Mouse (Mus musculus) heart, embryonic 11.5 days (tissue): ENCODE results near the gene Gm20695. TPM values are rescaled to one million over a fixed set of nuclear protein-coding genes. Genes with fewer than 3 reads are reported as not detected.
"Not testable (repeated sequence)": the region's sequence is repeated elsewhere in the genome, so short reads cannot be mapped to it uniquely, and the experiment has no call there.

ENCODE experiments used
- ATAC-seq: fragments of 200-750 bp; cut with Nextera tagmentation; replicated peaks from 2 replicates; pipeline ENCODE4 v1.8.0; 2017; ENCODE audit warnings: moderate library complexity; ENCODE audit not compliant: insufficient number of reproducible peaks, low FRiP score, low TSS enrichment
- H3K27ac ChIP-seq: fragments of 300-500 bp; sonication (generic); 2 replicates; pipeline ENCODE4 v1.5.1; 2014; ENCODE audit warnings: mild to moderate bottlenecking, low read depth, low read length
- H3K27me3 ChIP-seq: fragments of 300-500 bp; sonication (generic); 2 replicates; pipeline ENCODE4 v1.6.1; 2014; ENCODE audit warnings: mild to moderate bottlenecking, low read length, mixed read lengths; ENCODE audit not compliant: control insufficient read depth, insufficient read depth
- H3K36me3 ChIP-seq: fragments of 300-500 bp; sonication (generic); 2 replicates; pipeline ENCODE4 v1.6.1; 2014; ENCODE audit warnings: mild to moderate bottlenecking, low read length, moderate library complexity, mixed read lengths; ENCODE audit not compliant: control insufficient read depth, insufficient read depth
- H3K4me1 ChIP-seq: fragments of 300-500 bp; sonication (generic); 2 replicates; pipeline ENCODE4 v1.6.1; 2014; ENCODE audit warnings: low read length; ENCODE audit not compliant: control insufficient read depth, insufficient read depth
- H3K4me2 ChIP-seq: fragments of 300-500 bp; sonication (generic); 2 replicates; pipeline ENCODE4 v1.6.1; 2014; ENCODE audit warnings: mild to moderate bottlenecking, moderate library complexity
- H3K4me3 ChIP-seq: fragments of 300-500 bp; sonication (generic); 2 replicates; pipeline ENCODE4 v1.5.1; 2014; ENCODE audit warnings: low read depth, low read length
- H3K9ac ChIP-seq: fragments of 300-500 bp; sonication (generic); 2 replicates; pipeline ENCODE4 v1.6.1; 2014; ENCODE audit warnings: mild to moderate bottlenecking, low read depth, low read length, moderate library complexity
- H3K9me3 ChIP-seq: fragments of 300-500 bp; sonication (generic); replicated peaks from 2 replicates; pipeline ENCODE4 v1.6.1; 2016; ENCODE audit warnings: low read length; ENCODE audit not compliant: control insufficient read depth
- WGBS: fragments of 180-500 bp; shearing (Covaris S2); extraction: QIAGEN DNeasy Blood & Tissue Kit; methylation state at CpG from one replicate; pipeline ENCODE4 v1.1.7; 2014; ENCODE audit not compliant: insufficient replicate concordance; 5-methylcytosine and 5-hydroxymethylcytosine counted together
- polyA plus RNA-seq: library from polyadenylated mRNA; unstranded; fragments of >200 nt; fragmentation: Nextera tagmentation; extraction: Ambion mirVana; gene quantifications from 2 replicates; pipeline ENCODE4 v1.2.1, GENCODE M21; 2014

Gm20695 gene
- polyA plus RNA-seq, 1 experiment from 2014 or later: 2.2 TPM

GRCm38 (mm10) chr16:3851301-3851700, 33.1 kb upstream of the Gm20695 start:
- not testable (repeated sequence) for H3K27me3 ChIP-seq, ATAC-seq, H3K4me1 ChIP-seq, H3K36me3 ChIP-seq, H3K4me2 ChIP-seq, H3K9ac ChIP-seq, H3K4me3 ChIP-seq, H3K27ac ChIP-seq, H3K9me3 ChIP-seq
- 86% methylated on average over 11 of the region's 13 CpGs for WGBS

DNA sequence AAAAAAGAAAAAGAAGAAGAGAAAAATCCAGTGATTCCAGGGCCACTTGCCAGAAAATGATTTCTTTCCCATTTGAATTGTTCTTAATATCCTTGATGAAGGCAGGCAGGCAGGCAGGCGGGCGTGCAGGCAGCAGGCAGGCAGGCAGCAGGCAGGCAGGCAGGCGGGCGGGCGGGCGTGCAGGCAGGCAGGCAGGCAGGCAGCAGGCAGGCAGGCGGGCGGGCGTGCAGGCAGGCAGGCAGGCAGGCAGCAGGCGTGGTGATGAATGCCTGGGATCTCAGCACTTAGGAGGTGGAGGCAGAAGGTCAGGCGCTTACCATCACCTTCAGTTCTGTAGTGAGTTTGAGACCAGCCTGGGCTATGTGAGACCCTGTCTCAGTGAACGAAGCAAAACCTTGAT, 31.9 kb upstream of the Gm20695 start:
- ATAC-seq: no peak
- no peak overlapping the region for H3K27ac ChIP-seq
- no peaks in the 10 kb centered on the region for H3K9me3 ChIP-seq
- 35% methylated on average over 12 of the region's 12 CpGs for WGBS
- no peaks in the 10 kb centered on the region for H3K36me3 ChIP-seq
- H3K27me3 ChIP-seq: no peaks in the 10 kb centered on the region
- no peak overlapping the region for H3K4me2 ChIP-seq
- H3K4me3 ChIP-seq: no peak overlapping the region
- no peak overlapping the region for H3K9ac ChIP-seq
- peaks cover 6% of the 10 kb centered on the region for H3K4me1 ChIP-seq

- H3K9me3 ChIP-seq: no peaks in the 10 kb centered on the region
- whole genome bisulfite sequencing: 62% methylated on average over 11 of the region's 11 CpGs
These were observed 29.8 kb upstream of the Gm20695 start for GRCm38 (mm10) chr16:3854437-3855182.

GRCm38 (mm10) chr16:3855776-3856175, 28.7 kb upstream of the Gm20695 start:
- H3K4me3 ChIP-seq: no peak overlapping the region
- no peaks in the 10 kb centered on the region for H3K27me3 ChIP-seq
- no peak overlapping the region for H3K4me2 ChIP-seq
- no peaks in the 10 kb centered on the region; the same call in 1 of the 2 replicates for H3K36me3 ChIP-seq
- H3K9ac ChIP-seq: no peak overlapping the region
- 63% methylated on average over 1 of the region's 1 CpGs for WGBS
- no peak for ATAC-seq
- no peak overlapping the region for H3K27ac ChIP-seq
- no peaks in the 10 kb centered on the region for H3K4me1 ChIP-seq
- H3K9me3 ChIP-seq: no peaks in the 10 kb centered on the region

More at GRCm38 (mm10) chr16:3854437-3855182, 29.8 kb upstream of the Gm20695 start:
- Histone ChIP-seq H3K27me3 (no peaks in the 10 kb centered on the region), H3K27ac (no peak overlapping the region), H3K4me2 (no peak overlapping the region), H3K36me3 (no peaks in the 10 kb centered on the region), H3K4me3 (no peak overlapping the region), H3K9ac (no peak overlapping the region), H3K4me1 (no peaks in the 10 kb centered on the region)
- no peak for ATAC-seq

- 84% methylated on average over 4 of the region's 4 CpGs for WGBS
- H3K4me3 ChIP-seq: no peak overlapping the region
- H3K36me3 ChIP-seq: peaks cover 2% of the 10 kb centered on the region
- no peaks in the 10 kb centered on the region for H3K9me3 ChIP-seq
- ATAC-seq: no peak
- H3K9ac ChIP-seq: no peak overlapping the region
- no peaks in the 10 kb centered on the region for H3K27me3 ChIP-seq
- no peaks in the 10 kb centered on the region for H3K4me1 ChIP-seq
- no peak overlapping the region for H3K4me2 ChIP-seq
- H3K27ac ChIP-seq: no peak overlapping the region
These were observed 25.2 kb upstream of the Gm20695 start for GRCm38 (mm10) chr16:3859254-3859653.

DNA sequence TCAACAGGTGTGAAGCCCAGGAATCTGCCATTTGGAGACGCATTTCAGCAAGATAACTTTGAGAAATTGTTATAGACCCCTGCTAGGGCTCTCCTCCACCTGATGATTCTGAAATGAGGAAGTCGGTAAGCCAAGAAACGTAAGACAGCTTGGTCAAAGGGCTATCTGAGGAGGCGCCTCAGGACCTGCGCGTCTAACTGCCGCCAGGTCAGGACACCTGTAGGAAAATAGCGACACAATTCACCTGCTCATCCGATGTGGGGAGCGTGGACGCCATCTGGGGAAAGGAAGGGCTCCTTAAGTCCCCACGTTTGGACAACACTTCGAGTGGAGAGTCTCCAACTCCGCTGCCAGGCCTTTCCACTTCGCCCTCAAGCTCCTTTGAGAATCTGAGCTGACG, 12.6 kb upstream of the Gm20695 start:
- WGBS: 4% methylated on average over 16 of the region's 16 CpGs
- Histone ChIP-seq H3K4me2 (peak overlapping the region; percentile 85), H3K9me3 (no peaks in the 10 kb centered on the region), H3K4me3 (peak overlapping the region; percentile 70), H3K36me3 (0 out of 2 replicates have a peak, but pooled peaks cover 1% of the 10 kb centered on the region), H3K4me1 (peaks cover 3% of the 10 kb centered on the region; the same call in 1 of the 2 replicates), H3K27me3 (no peaks in the 10 kb centered on the region), H3K27ac (no peak overlapping the region), H3K9ac (peak overlapping the region; percentile 72)
- peak; percentile 5; the same call in 1 of the 2 replicates for ATAC-seq

DNA sequence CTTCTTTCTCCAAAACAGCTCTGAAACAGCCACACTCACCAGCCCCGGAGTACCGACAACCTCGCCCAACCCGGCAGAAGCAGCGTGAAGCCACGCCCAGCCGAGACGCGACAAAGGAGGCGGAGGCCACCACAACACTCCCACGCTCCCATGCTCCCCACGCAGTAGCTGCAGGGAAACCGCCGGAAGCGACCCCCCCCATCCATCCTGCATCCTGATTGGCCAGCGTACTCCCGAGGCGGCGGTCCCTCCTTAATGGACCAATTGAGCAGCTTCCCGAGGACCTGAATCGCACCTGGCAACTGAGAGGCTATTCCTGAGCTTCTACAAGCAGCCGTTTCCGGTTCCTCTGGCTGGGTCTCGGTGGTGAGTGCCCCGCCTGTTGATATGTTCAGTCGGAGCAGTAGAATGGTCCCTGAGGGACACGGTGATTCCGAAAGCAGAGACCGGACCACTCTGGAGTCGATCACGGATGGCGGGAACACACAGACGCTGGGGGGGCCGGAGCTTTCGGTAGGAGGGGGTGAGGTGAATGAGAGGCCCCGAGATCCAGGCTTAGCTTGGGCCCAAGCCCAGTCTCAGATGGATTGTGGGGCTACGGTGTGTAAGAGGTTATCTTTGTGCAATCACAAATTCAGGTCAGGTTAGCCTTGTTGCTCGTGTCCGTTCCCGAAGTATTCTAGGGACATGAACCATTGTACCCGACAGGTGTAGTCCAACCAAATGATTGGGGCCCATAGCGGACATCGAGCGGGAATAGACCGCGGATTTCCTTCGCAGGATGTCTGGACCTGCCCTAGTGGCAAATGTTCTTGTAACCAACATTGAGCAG, 12.0 kb upstream of the Gm20695 start, which contains the start of gene Naa60:
Gene Naa60 (plus strand): TSS at position 160 of the 832 bp plus-strand sequence.
- H3K27me3 ChIP-seq: no peaks in the 10 kb centered on the region
- H3K4me3 ChIP-seq: peak within 1 kb of the TSS; percentile 70
- H3K27ac ChIP-seq: peak within 1 kb of the TSS; percentile 71
- H3K4me1 ChIP-seq: peaks cover 3% of the 10 kb centered on the region; the same call in 1 of the 2 replicates
- H3K9me3 ChIP-seq: no peaks in the 10 kb centered on the region
- H3K36me3 ChIP-seq: 0 out of 2 replicates have a peak, but pooled peaks cover 2% of the 10 kb centered on the region
- 5% methylated on average over 47 of the region's 47 CpGs for WGBS
- ATAC-seq: peak; percentile 97
- H3K4me2 ChIP-seq: peak within 1 kb of the TSS; percentile 85
- H3K9ac ChIP-seq: peak within 1 kb of the TSS; percentile 79

- 92% methylated on average over 4 of the region's 4 CpGs for WGBS
- peaks cover 3% of the 10 kb centered on the region; the same call in 1 of the 2 replicates for H3K4me1 ChIP-seq
- H3K4me2 ChIP-seq: no peak overlapping the region
- ATAC-seq: no peak
- 0 out of 2 replicates have a peak, but pooled peaks cover 2% of the 10 kb centered on the region for H3K36me3 ChIP-seq
- no peak overlapping the region for H3K4me3 ChIP-seq
- no peak overlapping the region for H3K27ac ChIP-seq
- no peaks in the 10 kb centered on the region for H3K27me3 ChIP-seq
- H3K9ac ChIP-seq: no peak overlapping the region
- H3K9me3 ChIP-seq: no peaks in the 10 kb centered on the region
These were observed 8.1 kb upstream of the Gm20695 start for GRCm38 (mm10) chr16:3876346-3876745.
